Mouse (Mus musculus): ENCODE data around the gene Ston1. TPM values are rescaled to one million over a fixed set of nuclear protein-coding genes. Genes with fewer than 3 reads are reported as not detected.

The Ston1 gene
- 10.4 and 10.8 TPM in 2 replicates for polyA plus RNA-seq (2014; fragmentation: Nextera tagmentation; extraction: Ambion mirVana)

- H3K4me3 ChIP-seq (ENCODE audit: low read depth, low read length): peak within 1 kb of the TSS; percentile 50
- no peaks in the 10 kb centered on the region for H3K9me3 ChIP-seq (ENCODE audit: control insufficient read depth, low read depth, low read length)
- peak within 1 kb of the TSS; percentile 88 for H3K27ac ChIP-seq (ENCODE audit: low read length)
- 0 out of 2 replicates have a peak, but pooled peaks cover 15% of the 10 kb centered on the region for H3K4me1 ChIP-seq (ENCODE audit: control insufficient read depth, insufficient read depth, low read length)
- no peaks in the 10 kb centered on the region for H3K27me3 ChIP-seq (ENCODE audit: control insufficient read depth, insufficient read depth, low read length)
- no peaks in the 10 kb centered on the region for H3K36me3 ChIP-seq (ENCODE audit: control insufficient read depth, insufficient read depth, low read length)
- ATAC-seq (ENCODE audit: insufficient number of reproducible peaks, insufficient read depth, low FRiP score, low read depth): peak; percentile 85
- H3K4me2 ChIP-seq (replicated peaks; ENCODE audit: low read depth, low read length): peak within 1 kb of the TSS; percentile 76
- under 1% methylated on average over 41 of the region's 41 CpGs for WGBS
- H3K9ac ChIP-seq (replicated peaks; ENCODE audit: low read depth, low read length): peak within 1 kb of the TSS; percentile 61
Observed at GRCm38 (mm10) chr17:88597222-88598055, at the start of gene Ston1. Gene Ston1 (plus strand): TSS chr17:88597684.

GRCm38 (mm10) chr17:88549411-88550191 lies 47.9 kb upstream of the Ston1 start:
- 80% methylated on average over 24 of the region's 24 CpGs for WGBS

GRCm38 (mm10) chr17:88550351-88550750 lies 47.1 kb upstream of the Ston1 start:
- Histone ChIP-seq H3K27me3 (ENCODE audit: control insufficient read depth, insufficient read depth, low read length) (no peaks in the 10 kb centered on the region), H3K4me2 (replicated peaks; ENCODE audit: low read depth, low read length) (no peak overlapping the region), H3K4me3 (ENCODE audit: low read depth, low read length) (no peak overlapping the region), H3K9me3 (ENCODE audit: control insufficient read depth, low read depth, low read length) (no peaks in the 10 kb centered on the region), H3K36me3 (ENCODE audit: control insufficient read depth, insufficient read depth, low read length) (peaks cover 7% of the 10 kb centered on the region; the same call in 1 of the 2 replicates), H3K27ac (ENCODE audit: low read length) (no peak overlapping the region), H3K4me1 (ENCODE audit: control insufficient read depth, insufficient read depth, low read length) (no peaks in the 10 kb centered on the region), H3K9ac (replicated peaks; ENCODE audit: low read depth, low read length) (no peak overlapping the region)
- no peak for ATAC-seq (ENCODE audit: insufficient number of reproducible peaks, insufficient read depth, low FRiP score, low read depth)
- 72% methylated on average over 5 of the region's 5 CpGs for WGBS

More at GRCm38 (mm10) chr17:88549411-88550191, 47.9 kb upstream of the Ston1 start:
- Histone ChIP-seq H3K9ac (replicated peaks; ENCODE audit: low read depth, low read length) (no peak overlapping the region), H3K27ac (ENCODE audit: low read length) (no peak overlapping the region), H3K4me1 (ENCODE audit: control insufficient read depth, insufficient read depth, low read length) (no peaks in the 10 kb centered on the region), H3K27me3 (ENCODE audit: control insufficient read depth, insufficient read depth, low read length) (no peaks in the 10 kb centered on the region), H3K4me2 (replicated peaks; ENCODE audit: low read depth, low read length) (no peak overlapping the region), H3K9me3 (ENCODE audit: control insufficient read depth, low read depth, low read length) (no peaks in the 10 kb centered on the region), H3K4me3 (ENCODE audit: low read depth, low read length) (no peak overlapping the region), H3K36me3 (ENCODE audit: control insufficient read depth, insufficient read depth, low read length) (peaks cover 9% of the 10 kb centered on the region; the same call in 1 of the 2 replicates)
- ATAC-seq (ENCODE audit: insufficient number of reproducible peaks, insufficient read depth, low FRiP score, low read depth): no peak

- 58% methylated on average over 10 of the region's 10 CpGs for WGBS
- ATAC-seq (ENCODE audit: insufficient number of reproducible peaks, insufficient read depth, low FRiP score, low read depth): no peak
- H3K4me1 ChIP-seq (ENCODE audit: control insufficient read depth, insufficient read depth, low read length): no peaks in the 10 kb centered on the region
- H3K4me3 ChIP-seq (ENCODE audit: low read depth, low read length): no peak overlapping the region
- H3K4me2 ChIP-seq (replicated peaks; ENCODE audit: low read depth, low read length): no peak overlapping the region
- H3K27me3 ChIP-seq (ENCODE audit: control insufficient read depth, insufficient read depth, low read length): no peaks in the 10 kb centered on the region
- peak overlapping the region; percentile 6; the same call in 1 of the 2 replicates for H3K27ac ChIP-seq (ENCODE audit: low read length)
- peaks cover 5% of the 10 kb centered on the region; the same call in 1 of the 2 replicates for H3K36me3 ChIP-seq (ENCODE audit: control insufficient read depth, insufficient read depth, low read length)
- no peak overlapping the region for H3K9ac ChIP-seq (replicated peaks; ENCODE audit: low read depth, low read length)
- no peaks in the 10 kb centered on the region for H3K9me3 ChIP-seq (ENCODE audit: control insufficient read depth, low read depth, low read length)
Observed at GRCm38 (mm10) chr17:88550981-88551940, 46.2 kb upstream of the Ston1 start.

- no peaks in the 10 kb centered on the region for H3K9me3 ChIP-seq (ENCODE audit: control insufficient read depth, low read depth, low read length)
- no peak overlapping the region for H3K9ac ChIP-seq (replicated peaks; ENCODE audit: low read depth, low read length)
- 33% methylated on average over 6 of the region's 6 CpGs for WGBS
- no peak for ATAC-seq (ENCODE audit: insufficient number of reproducible peaks, insufficient read depth, low FRiP score, low read depth)
- no peak overlapping the region for H3K4me3 ChIP-seq (ENCODE audit: low read depth, low read length)
- peaks cover 3% of the 10 kb centered on the region; the same call in 1 of the 2 replicates for H3K36me3 ChIP-seq (ENCODE audit: control insufficient read depth, insufficient read depth, low read length)
- H3K27ac ChIP-seq (ENCODE audit: low read length): peak overlapping the region; percentile 48; the same call in 1 of the 2 replicates
- H3K27me3 ChIP-seq (ENCODE audit: control insufficient read depth, insufficient read depth, low read length): no peaks in the 10 kb centered on the region
- H3K4me2 ChIP-seq (replicated peaks; ENCODE audit: low read depth, low read length): no peak overlapping the region
- no peaks in the 10 kb centered on the region for H3K4me1 ChIP-seq (ENCODE audit: control insufficient read depth, insufficient read depth, low read length)
Observed at GRCm38 (mm10) chr17:88552556-88552955, 44.9 kb upstream of the Ston1 start.

- Histone ChIP-seq H3K4me1 (ENCODE audit: control insufficient read depth, insufficient read depth, low read length) (no peaks in the 10 kb centered on the region), H3K27ac (ENCODE audit: low read length) (peak overlapping the region; percentile 48; the same call in 1 of the 2 replicates), H3K9me3 (ENCODE audit: control insufficient read depth, low read depth, low read length) (no peaks in the 10 kb centered on the region), H3K36me3 (ENCODE audit: control insufficient read depth, insufficient read depth, low read length) (no peaks in the 10 kb centered on the region; the same call in 1 of the 2 replicates), H3K4me2 (replicated peaks; ENCODE audit: low read depth, low read length) (no peak overlapping the region), H3K9ac (replicated peaks; ENCODE audit: low read depth, low read length) (no peak overlapping the region), H3K27me3 (ENCODE audit: control insufficient read depth, insufficient read depth, low read length) (no peaks in the 10 kb centered on the region), H3K4me3 (ENCODE audit: low read depth, low read length) (no peak overlapping the region)
- WGBS: 42% methylated on average over 8 of the region's 8 CpGs
- ATAC-seq (ENCODE audit: insufficient number of reproducible peaks, insufficient read depth, low FRiP score, low read depth): no peak
Observed at GRCm38 (mm10) chr17:88553001-88553449, 44.5 kb upstream of the Ston1 start.

GRCm38 (mm10) chr17:88553473-88554087 lies 43.9 kb upstream of the Ston1 start:
- Histone ChIP-seq H3K9me3 (ENCODE audit: control insufficient read depth, low read depth, low read length) (no peaks in the 10 kb centered on the region), H3K4me3 (ENCODE audit: low read depth, low read length) (no peak overlapping the region), H3K4me1 (ENCODE audit: control insufficient read depth, insufficient read depth, low read length) (no peaks in the 10 kb centered on the region), H3K4me2 (replicated peaks; ENCODE audit: low read depth, low read length) (no peak overlapping the region), H3K36me3 (ENCODE audit: control insufficient read depth, insufficient read depth, low read length) (no peaks in the 10 kb centered on the region; the same call in 1 of the 2 replicates), H3K27me3 (ENCODE audit: control insufficient read depth, insufficient read depth, low read length) (no peaks in the 10 kb centered on the region), H3K9ac (replicated peaks; ENCODE audit: low read depth, low read length) (no peak overlapping the region), H3K27ac (ENCODE audit: low read length) (no peak overlapping the region)
- WGBS: 88% methylated on average over 11 of the region's 11 CpGs
- no peak for ATAC-seq (ENCODE audit: insufficient number of reproducible peaks, insufficient read depth, low FRiP score, low read depth)

Data from stomach, embryonic 14.5 days (tissue).